8 mouse cellular contexts compared by ENCODE assay signal in genomic region chr10:80418311-80418710, GRCm38 (mm10). TPM values are rescaled to one million over a fixed set of nuclear protein-coding genes. Genes with fewer than 3 reads are reported as not detected.
DNase-seq lines count a peak whose midpoint lies in the region; ATAC-seq lines count a peak whose summit lies in the region.

No protein-coding gene starts in this region.

- no peak overlapping the region for H3K4me3 ChIP-seq in embryonic facial prominence, embryonic 15.5 days (replicated peaks)
- no peak overlapping the region for H3K4me3 ChIP-seq in stomach, embryonic 14.5 days (ENCODE audit: low read depth, low read length)

- no peak overlapping the region for H3K4me2 ChIP-seq in embryonic facial prominence, embryonic 15.5 days (replicated peaks)
- H3K4me2 ChIP-seq in stomach, embryonic 14.5 days (replicated peaks; ENCODE audit: low read depth, low read length) = no peak overlapping the region

- 64% methylated on average over 3 of the region's 3 CpGs for WGBS in embryonic facial prominence, embryonic 15.5 days
- WGBS in stomach, embryonic 14.5 days = 55% methylated on average over 3 of the region's 3 CpGs

- H3K4me1 ChIP-seq in embryonic facial prominence, embryonic 15.5 days = peaks cover 25% of the 10 kb centered on the region
- H3K4me1 ChIP-seq in stomach, embryonic 14.5 days (ENCODE audit: control insufficient read depth, insufficient read depth, low read length) = 0 out of 2 replicates have a peak, but pooled peaks cover 6% of the 10 kb centered on the region

- H3K27ac ChIP-seq in embryonic facial prominence, embryonic 15.5 days (replicated peaks) = 0 out of 2 replicates have a peak overlapping the region, but pooled peaks have one; percentile 13
- no peak overlapping the region; the same call in 1 of the 2 replicates for H3K27ac ChIP-seq in stomach, embryonic 14.5 days (ENCODE audit: low read length)

- peaks cover 94% of the 10 kb centered on the region for H3K36me3 ChIP-seq in embryonic facial prominence, embryonic 15.5 days
- peaks cover 94% of the 10 kb centered on the region for H3K36me3 ChIP-seq in stomach, embryonic 14.5 days (ENCODE audit: control insufficient read depth, insufficient read depth, low read length)

- H3K9me3 ChIP-seq in embryonic facial prominence, embryonic 15.5 days (replicated peaks) = no peaks in the 10 kb centered on the region
- H3K9me3 ChIP-seq in stomach, embryonic 14.5 days (ENCODE audit: control insufficient read depth, low read depth, low read length) = no peaks in the 10 kb centered on the region

- H3K27me3 ChIP-seq in embryonic facial prominence, embryonic 15.5 days = no peaks in the 10 kb centered on the region
- H3K27me3 ChIP-seq in stomach, embryonic 14.5 days (ENCODE audit: control insufficient read depth, insufficient read depth, low read length) = no peaks in the 10 kb centered on the region

- ATAC-seq in embryonic facial prominence, embryonic 15.5 days (ENCODE audit: insufficient number of reproducible peaks, low FRiP score, low TSS enrichment, low read depth) = no peak
- ATAC-seq in stomach, embryonic 14.5 days (ENCODE audit: insufficient number of reproducible peaks, insufficient read depth, low FRiP score, low read depth) = peak; percentile 8; the same call in 1 of the 2 replicates

- DNase-seq in kidney, adult 18-20 months = peak; percentile 36
- DNase-seq in kidney, adult 11 months = no peak
- DNase-seq in ZHBTc4 (ENCODE audit: low read depth, low spot score) = peak; percentile 71
- peak; percentile 78 for DNase-seq in liver
- no peak for DNase-seq in gastrocnemius, postnatal 25 days
- DNase-seq in natural killer cell, adult 2 months (ENCODE audit: low spot score in 2 of 2) = no peak

- H3K9ac ChIP-seq in embryonic facial prominence, embryonic 15.5 days = no peak overlapping the region
- no peak overlapping the region for H3K9ac ChIP-seq in stomach, embryonic 14.5 days (replicated peaks; ENCODE audit: low read depth, low read length)

RNA-seq across cellular contexts. Expression of gene Uqcr11, which starts 11.7 kb away (rescaled TPM):
- 659 and 673 TPM in 2 replicates for polyA plus RNA-seq in embryonic facial prominence, embryonic 15.5 days (2015; fragmentation: Nextera tagmentation; extraction: Ambion mirVana)
- polyA plus RNA-seq in stomach, embryonic 14.5 days (2014; fragmentation: Nextera tagmentation; extraction: Ambion mirVana) = 645 and 784 TPM in 2 replicates
- 100 to 1,000 TPM; 913 to 952 TPM for total RNA-seq in gastrocnemius, postnatal 25 days (2021)

RNA-seq across cellular contexts. Expression of gene Tcf3, which starts 15.1 kb away (rescaled TPM):
- 133 and 135 TPM in 2 replicates for polyA plus RNA-seq in embryonic facial prominence, embryonic 15.5 days (2015; fragmentation: Nextera tagmentation; extraction: Ambion mirVana)
- polyA plus RNA-seq in stomach, embryonic 14.5 days (2014; fragmentation: Nextera tagmentation; extraction: Ambion mirVana) = 107 and 108 TPM in 2 replicates
- total RNA-seq in gastrocnemius, postnatal 25 days (2021) = 10 to 100 TPM; 11.1 to 13.8 TPM

RNA-seq across cellular contexts. Expression of gene Mbd3, which starts 19.0 kb away (rescaled TPM):
- 247 and 250 TPM in 2 replicates for polyA plus RNA-seq in embryonic facial prominence, embryonic 15.5 days (2015; fragmentation: Nextera tagmentation; extraction: Ambion mirVana)
- polyA plus RNA-seq in stomach, embryonic 14.5 days (2014; fragmentation: Nextera tagmentation; extraction: Ambion mirVana) = 194 and 200 TPM in 2 replicates
- 10 to 100 TPM; 78.7 to 93.6 TPM for total RNA-seq in gastrocnemius, postnatal 25 days (2021)

RNA-seq across cellular contexts. Expression of gene Mex3d, which starts 30.9 kb away (rescaled TPM):
- polyA plus RNA-seq in embryonic facial prominence, embryonic 15.5 days (2015; fragmentation: Nextera tagmentation; extraction: Ambion mirVana) = 7.2 and 8.4 TPM in 2 replicates
- polyA plus RNA-seq in stomach, embryonic 14.5 days (2014; fragmentation: Nextera tagmentation; extraction: Ambion mirVana) = 7.7 and 8.1 TPM in 2 replicates
- total RNA-seq in gastrocnemius, postnatal 25 days (2021) = 1 to 10 TPM; 3.9 to 4.3 TPM

Comparison
In these comparisons a context has a peak if more than half of its experiments do, and no peak if none do; other contexts are left out.
1. DNase-seq: peak in kidney, adult 18-20 months (single experiment), ZHBTc4 (single experiment) and liver (single experiment); none in kidney, adult 11 months (single experiment), gastrocnemius, postnatal 25 days (single experiment) and natural killer cell, adult 2 months (0 of 2).